Mouse (Mus musculus) cerebellum, adult 8-10 months (tissue): ENCODE data around the gene Copb2.

Source experiments
- DNase-seq: peaks from one replicate; pipeline ENCODE4 v3.0.0; 2022

Copb2 gene

DNA sequence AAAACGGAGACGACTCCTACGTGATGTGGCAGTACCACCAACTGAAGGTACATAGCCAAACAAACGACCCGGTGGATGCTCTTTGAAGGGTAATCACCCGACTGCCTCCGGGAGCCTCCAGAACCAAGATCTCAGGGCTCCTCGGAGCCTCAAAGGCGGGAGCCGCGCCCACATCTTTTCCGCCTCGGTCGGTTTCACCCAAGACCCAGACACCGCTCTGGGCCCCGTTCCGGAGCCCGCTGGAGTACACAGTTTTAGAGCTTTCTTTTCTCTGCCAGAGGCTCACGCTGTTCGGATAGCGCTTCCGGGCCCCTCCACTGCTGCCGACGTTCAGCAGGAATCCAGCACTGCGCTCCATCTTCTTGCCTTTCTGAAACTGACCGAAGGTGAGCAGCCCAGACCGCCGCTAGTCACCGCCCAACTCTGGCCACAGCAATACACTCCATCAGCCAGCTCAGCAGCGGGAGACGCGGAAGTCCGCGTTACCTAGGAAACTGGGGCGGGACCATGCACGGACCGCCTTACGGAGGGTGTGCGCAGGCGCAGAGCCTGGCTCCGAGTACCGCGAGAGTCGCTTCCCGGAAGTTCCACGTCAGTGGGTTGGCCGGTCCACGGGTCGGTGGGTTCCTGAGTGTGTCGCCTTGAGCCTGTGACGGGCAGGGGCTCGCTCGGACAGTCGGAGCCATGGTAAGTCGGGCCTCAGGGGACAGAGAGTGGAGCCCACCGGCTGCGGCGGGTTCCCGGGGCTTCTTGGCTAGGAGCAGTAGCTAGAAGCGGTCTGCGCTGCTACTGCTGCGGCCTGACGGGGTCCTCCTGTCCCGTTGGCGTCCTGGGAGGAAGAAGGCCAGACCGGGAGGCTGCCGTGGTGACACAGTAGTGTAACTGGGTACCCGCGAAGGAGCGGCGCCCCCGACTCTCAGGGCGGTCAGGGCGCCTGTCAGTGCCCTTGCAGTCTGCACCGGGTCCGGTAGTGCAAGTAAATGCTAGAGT, at the start of gene Copb2:
TSS of gene Copb2 (plus strand) at position 585 of the 990 bp plus-strand sequence.
- DNase-seq = peak; percentile 99

DNA sequence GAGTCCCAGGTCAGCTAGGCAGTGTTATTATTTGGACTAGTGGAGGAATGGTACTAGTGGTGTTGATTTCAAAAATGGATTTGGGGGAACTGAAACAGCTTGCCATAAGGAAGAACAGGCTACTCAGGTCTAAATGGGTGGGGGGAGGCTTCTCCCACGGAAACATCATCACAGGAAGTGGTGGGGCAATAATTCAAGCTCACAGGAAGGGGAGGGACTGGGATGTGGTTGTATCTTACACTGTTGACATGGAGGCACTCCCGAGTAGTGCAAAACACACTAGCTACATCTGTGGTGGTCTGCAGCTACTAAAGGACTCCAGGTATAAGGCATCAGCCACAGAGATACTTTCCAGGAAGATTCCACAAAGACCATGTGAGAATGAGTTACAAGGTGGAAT, 39.6 kb upstream of the Copb2 start:
- DNase-seq = no peak

DNA sequence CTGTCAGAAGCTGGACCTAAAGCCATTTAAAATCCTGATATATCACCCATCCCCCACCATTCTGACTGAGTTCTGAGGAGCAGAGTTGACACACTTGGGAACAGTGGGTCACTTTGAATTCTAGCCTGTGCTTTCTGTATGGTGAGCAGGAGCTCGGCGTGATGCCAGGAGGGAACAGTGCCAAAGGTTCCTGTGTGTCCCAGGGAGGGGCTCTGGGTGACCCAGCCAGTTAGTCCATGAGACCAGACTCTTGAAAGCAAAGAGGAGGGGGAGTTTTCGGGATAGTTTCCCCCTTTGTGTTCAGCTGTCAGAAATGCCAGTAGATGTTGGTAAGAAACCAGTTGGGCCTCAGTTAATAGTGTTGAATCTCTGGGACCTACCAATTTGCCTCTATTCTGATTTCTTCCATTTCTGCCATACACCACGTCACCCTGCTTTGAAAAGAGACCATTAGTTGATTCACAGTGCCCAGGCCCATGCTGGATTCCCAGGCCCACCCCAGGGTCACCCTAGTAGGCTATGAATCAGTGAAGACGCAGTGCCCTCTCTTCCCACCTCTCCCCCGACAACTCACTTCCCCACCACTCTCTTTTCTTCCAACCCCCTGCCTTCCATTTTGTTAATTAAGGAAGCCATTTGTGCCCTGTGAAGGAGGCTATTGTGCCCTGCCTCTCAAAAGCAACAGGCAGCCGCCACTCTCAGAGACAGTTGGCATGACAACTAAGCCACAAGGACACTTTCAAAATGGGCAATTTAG, 38.6 kb upstream of the Copb2 start:
- DNase-seq = no peak

DNA sequence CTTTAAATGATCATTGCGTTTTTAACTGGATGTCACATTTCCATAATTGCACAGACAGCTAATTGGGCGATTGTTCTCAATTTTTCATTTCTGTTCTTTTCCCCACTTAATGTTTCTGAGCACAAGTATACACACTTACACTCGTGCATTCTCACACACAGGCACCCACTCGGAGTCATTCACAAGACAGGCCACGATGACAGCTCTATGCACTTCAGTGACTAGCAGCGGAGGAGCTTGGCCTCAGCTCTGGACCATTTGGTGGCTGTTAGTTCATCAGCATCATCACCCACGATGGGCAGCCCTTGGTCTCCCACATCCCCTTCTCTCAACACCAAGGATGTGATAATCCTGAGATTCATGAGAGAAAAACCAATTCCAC, 38.0 kb upstream of the Copb2 start:
- no peak for DNase-seq

DNA sequence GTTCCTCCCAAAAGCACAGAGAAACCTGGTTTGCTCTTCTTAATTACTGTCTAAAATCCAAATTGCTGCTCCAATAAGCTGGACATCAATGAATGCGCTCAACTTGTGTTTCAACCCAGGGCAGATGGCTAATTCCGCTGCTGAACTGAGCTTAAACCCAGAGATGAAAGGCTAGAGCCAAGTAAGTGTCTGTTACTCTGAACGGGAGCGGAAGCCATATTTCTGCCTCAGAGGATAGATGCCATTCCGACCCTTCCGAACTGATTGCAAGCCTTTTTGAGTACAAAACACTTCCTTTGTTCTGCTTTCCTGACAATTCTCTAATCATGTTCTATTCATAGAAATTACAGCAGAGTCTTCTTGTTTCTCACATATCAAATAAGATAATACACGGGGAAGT, 36.3 kb upstream of the Copb2 start:
- no peak for DNase-seq

DNA sequence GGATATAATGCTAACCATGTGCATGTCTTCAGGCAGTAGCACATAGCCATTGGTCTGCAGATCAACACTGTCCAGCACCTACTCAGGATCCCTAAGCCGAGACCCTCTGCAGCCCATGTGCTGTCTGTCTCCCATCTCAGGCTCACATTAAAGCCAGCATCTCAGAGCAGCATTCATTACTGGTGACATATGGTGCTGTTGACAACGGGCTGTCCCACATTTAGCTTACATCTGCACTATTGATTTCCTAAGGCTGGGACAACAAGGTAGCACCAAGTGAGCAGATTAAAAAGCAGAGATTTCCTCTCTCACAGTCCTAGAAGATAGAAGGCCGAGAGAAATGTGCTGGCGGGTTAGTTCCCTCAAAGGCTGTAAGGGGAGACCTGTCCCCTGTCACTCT, 33.7 kb upstream of the Copb2 start:
- no peak for DNase-seq

DNA sequence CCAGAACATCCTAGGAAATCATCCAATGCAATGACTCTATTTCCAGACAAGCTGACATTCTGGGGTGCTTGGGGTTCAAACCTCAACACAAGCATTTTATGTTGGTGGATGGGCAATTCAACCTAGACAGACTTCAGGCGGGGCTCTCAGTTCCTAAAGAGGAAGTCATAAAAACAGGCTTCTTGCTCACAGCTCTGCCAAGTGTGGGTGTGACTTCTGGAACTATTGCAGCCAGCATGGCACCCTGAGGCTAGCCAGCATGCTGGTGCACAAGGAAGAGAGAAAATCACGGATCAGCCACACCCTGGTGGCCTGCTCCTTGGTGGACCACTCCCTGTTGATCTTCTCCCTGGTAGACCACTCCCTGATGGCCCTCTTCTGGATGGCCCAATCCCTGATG, 32.5 kb upstream of the Copb2 start:
- no peak for DNase-seq

DNA sequence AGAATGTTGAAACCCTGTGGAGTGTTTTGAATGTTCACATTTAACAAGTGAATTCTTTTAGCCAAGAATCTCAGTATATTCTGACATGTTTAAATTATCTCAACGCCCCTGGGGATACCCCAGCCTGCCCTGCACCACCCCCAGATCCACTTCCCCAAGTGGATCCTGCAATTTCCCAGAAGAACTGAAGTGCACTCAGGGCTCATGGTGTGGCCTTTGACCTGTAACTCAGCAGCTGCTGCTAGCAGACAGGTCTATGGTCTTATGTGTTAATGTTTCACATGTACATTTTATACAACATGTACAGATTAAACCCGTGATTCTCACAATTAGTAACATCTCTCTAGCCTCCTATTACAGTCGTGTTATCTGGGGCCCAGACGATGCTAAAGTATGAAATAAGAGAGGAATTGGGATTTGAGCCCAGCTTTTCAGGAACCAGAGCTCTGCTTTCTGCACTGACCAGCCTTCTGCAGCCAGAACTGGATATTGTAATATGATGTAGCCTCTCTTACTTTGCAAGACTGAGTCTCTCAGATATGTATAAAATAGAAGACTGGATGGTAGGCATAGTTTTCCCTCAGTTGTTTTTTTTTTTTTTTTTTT, 28.7 kb upstream of the Copb2 start:
- no peak for DNase-seq

DNA sequence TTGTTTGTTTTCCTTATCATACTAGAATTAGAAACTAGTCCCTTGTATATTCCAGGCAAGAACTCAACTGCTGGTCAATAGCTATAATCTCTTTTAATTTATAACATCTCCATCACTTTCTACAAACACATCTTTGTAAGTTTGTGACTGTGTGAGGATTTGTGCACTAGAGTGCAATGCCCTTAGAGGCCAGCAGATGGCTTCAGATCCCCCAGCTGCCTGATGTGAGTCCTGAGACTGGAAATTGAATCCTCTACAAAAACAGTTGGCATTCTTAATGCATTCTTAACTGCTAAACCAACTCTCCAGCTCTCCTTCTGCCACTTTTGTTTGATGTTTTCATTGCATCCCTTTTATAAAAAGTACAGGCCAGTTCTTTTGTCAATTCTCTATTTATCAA, 27.8 kb upstream of the Copb2 start:
- no peak for DNase-seq

DNA sequence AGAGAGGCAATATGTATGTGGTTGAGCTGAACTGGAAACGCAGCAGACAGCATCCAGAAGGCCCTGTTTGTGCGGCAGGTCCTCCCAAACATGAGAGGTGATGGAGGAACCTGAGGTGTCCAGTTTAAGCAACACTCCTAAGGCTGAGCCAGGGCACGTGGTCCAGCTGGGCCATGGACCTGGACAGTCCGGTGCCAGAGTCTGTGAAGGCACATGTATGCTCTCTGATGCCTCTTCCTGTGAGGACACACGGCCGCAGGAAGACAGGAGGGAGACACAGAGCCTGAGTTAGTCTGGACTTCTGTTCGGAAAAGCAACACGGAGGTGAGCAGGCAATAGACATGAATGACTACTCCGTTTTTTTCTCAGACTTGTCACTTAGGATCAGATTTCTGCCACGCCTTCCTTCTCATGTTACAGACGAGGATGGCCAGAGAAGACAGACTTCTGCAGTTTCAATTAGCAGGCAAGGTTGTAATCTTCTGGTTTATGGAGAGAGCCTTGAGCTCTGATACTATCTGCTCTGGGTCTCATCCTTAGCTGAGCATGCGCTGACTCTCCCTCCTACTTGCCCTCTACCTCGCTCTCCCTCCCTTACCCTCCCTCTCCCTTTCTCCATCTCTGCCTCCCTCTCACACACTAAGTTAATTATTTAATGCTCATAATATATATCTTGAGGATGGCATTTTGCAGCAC, 25.4 kb upstream of the Copb2 start:
- no peak for DNase-seq

DNA sequence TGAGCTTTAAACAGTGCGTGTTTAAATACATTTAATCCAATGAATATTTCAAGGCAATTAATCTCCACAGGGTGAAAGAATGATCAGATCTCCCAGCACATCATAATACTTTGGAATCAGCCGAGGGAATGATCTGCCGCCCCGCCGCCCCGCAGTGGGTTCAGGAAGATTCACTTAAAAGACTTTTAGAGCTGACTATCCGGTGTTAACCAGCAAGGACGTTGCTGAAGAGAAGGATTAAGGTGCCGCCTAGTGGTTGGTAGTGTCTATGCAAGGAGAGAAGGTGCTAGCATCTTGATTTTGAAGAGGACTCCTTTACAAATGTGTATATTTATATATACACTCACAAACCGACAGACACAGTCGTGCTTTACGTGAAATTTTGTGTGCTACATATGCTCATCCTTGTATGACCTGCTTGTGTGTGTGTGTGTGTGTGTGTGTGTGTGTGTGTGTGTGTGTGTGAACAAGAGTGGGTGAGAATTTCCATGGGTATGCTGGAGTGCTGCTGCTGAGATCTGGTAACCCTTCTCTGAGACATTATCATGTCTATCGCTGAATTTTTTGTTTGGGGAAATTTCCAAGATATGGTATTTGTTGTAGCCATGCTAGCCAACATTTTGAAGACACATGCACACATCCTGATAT, 24.7 kb upstream of the Copb2 start:
- peak; percentile 56 for DNase-seq

DNA sequence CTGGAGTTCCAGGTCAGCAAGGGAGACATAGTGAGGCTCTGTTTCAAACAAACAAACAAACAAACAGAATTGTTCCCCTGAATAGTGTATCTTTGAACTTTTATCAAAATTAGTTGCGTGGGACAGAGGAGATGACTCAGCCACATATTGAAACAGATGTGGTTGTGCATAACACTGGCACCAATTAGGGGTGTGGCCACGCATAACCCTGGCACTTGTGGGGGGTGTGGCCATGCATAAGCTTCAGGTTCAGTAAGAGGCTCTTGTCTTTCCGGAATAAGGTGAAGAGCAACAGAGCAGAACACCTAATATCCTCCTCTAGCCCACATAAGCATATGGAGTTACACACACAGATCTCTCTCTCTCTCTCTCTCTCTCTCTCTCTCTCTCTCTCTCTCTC, 19.5 kb upstream of the Copb2 start:
- no peak for DNase-seq

DNA sequence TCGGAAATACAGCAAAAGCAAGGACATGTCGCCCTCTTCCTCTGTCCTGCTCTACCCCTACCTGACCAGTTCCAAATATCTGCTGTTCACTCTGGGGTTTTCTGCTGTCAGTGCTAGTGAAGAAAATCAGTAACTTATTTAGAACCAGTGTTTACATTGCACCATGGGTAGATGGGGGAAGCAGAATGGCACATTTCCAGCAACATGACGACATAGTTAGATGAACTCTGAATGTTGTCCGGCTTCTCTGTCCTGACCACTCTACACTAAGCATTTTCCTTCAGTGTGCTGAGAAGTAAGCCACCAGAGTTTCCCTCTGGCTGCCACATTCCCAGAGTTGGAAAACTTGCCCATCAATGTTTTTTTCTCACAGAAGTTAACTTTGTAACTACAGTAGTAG, 20.3 kb downstream of the Copb2 start:
- DNase-seq = no peak

DNA sequence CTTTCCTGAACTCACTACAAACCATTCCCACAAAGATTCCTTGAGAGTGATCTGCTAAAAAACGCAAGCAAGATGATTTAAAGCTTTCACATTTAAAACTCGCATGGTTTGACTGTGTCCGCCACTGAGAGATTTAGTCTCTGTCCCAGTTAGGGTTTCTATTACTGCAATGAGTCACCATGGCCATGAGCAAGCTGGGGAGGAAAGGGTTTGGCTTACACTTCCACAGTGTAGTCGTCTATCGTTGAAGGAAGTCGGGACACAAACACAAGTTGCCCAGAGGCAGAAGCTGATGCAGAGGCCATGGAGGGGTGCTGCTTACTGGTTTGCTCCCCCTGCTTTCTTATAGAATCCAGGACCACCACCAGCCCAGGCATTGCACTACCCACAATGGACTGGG, 36.6 kb downstream of the Copb2 start:
- DNase-seq = no peak

DNA sequence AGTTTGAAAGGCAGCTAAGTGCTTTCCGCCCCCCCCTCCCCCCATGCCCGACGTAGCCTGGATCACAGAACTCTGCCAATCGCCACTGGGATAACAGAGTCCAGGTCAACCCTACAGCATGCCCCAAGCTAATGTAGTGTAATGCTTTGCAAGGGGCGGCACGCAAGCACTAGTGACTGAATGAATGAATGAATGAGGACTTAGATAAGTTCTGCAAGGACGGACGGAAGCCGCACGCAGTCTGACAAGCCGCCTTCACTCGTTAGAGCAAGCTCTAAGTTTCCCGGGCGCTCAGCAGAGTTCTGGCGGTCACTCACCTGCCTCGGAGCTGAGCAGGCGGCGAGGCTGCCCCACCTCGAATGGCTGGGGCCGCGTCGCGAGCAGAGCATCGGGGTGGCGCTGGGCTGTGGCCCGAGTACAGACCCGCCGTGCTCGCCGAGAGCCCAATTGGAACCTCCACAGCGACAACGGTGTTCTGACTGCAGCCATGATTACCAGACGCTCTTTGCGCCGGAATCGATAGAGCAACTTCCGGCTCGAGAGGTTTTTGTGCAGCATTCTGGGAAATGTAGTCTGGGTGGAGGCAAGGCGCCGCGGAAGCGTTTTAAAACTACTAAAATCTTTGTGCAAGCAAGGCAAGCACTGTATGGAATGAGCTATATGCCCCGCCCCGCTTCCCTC, 37.8 kb downstream of the Copb2 start, which contains the start of gene Mrps22:
TSS of gene Mrps22 (minus strand) at position 505 of the 681 bp plus-strand sequence.
- DNase-seq = peak; percentile 68

DNA sequence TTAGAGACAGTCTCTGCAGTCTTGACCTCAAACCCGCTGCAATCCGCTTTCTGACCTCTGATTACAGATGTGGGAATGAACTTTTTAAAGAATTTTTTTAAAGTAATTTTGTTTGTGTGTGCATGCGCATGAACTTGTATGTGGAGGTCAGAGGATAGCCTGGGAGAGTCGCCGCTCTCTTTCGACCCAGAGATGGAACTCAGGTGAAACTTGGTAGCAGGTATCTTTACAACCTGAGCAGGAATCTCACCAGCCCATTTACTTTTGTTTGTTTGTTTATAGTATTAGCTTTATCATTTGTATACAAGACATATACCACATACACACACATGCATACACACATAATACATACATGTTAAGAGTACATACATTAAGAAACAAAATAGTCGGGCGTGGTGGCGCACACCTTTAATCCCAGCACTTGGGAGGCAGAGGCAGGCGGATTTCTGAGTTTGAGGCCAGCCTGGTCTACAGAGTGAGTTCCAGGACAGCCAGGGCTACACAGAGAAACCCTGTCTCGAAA, 38.4 kb downstream of the Copb2 start:
- no peak for DNase-seq

DNA sequence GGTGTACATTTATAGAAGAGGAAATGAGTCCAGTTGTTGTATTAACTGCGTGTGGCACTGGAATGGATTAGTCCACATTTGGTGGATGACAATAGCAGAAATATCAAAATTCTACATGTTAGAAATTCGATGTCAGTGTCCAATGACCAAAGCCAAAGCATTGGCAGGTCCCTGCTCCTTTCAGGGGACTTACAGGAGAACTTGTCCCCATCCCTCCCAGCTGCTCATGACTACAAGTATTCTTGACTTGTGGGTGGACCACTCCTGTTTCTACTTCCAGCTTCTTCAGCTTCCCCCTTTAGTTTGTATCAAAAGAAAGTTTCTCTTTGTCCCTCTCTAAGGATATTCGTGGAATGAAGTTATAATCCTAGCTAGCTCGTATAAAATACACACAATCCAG, 41.4 kb downstream of the Copb2 start:
- DNase-seq = no peak

DNA sequence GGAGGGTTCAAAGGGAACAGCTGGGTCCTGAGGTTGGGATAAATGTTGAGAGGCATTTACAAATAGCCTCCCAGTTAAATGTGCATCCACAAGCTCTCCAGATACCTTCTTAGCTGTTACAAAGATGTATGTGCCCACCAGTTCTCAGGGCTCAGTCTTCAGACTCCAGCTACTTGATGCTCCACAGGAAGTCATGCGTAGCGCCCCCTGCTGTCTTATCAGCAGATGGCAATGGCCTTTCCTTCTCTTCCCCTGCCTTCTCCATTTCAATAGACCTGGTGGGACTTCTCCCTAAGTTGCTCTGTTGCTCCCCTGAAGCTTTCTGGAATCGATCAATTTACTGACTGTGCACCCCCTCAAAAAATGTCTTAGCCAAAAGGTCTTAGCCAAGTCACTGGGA, 65.0 kb downstream of the Copb2 start:
- DNase-seq = no peak

DNA sequence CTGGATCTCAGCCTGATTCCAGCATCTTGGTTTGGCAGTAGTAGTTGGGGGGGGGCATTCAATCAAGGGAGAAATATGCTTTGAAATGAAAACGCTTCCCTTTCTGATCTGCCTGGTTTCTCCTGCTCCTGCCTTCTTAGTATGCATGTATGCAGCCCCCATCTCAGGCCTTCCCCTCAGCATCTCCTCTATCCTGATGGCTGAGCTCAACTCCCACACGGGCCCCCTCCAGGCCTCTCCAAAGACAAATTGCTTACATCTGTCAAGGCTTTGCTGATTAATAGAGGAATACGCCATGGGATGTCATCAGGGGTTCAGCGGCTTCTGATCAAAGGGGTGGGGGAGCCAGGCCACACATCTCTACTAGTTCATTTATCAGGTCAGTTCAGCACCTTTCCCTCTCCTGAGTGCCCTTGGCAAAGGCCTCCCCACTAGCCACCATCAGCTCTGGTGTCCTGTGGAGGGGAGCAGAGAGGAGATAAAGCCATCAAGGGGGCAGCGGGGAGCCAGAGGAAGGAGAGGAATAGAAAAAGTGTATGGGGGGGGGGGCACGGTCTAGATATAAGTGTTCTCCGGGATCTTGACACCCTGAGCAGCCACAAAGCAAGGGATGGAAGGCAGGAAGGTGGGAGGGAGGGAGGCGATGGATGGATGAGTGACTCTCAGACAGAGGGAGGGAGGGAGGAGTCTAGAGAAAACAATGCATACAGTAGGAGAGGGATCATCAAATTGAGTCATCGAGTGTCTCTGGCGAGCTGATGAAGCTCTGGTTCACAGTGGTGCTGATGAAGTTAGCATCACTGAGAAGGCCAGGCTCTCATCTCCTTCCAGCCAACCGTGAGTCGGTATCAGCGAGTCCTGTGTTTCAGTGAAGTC, 70.0 kb downstream of the Copb2 start:
- no peak for DNase-seq
